Mouse (Mus musculus): ENCODE results near the gene Fbxo46.
A peak's percentile ranks its signal among the peaks of the same experiment; 100 is the strongest.

Fbxo46 gene

DNA sequence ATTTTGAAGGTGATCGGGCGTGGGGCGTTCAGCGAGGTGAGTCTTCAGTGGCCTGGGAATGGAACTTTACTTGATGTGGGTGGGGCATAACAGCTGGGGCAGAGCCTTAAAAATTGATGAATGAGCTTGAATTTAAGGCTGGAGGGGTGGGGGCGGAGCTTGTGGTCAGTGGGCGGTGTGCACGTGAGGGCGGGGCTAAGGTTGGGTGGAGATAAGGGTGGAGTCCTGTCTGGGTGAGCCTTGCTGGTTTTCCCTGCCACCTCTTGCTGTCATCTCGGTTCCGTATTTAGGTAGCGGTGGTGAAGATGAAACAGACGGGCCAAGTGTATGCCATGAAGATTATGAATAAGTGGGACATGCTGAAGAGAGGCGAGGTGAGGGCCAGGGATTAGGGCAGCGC is 33.6 kb upstream of the Fbxo46 start:
- TF ChIP-seq GATA4 (IDR thresholded peaks at IDR 0.05; ENCODE audit: insufficient replicate concordance, low read length): peak; percentile 14; the same call in 1 of the 2 replicates

- no peak for TF ChIP-seq GATA4 (IDR thresholded peaks at IDR 0.05; ENCODE audit: insufficient replicate concordance, low read length)
These were observed 32.9 kb upstream of the Fbxo46 start for GRCm38 (mm10) chr7:19086760-19087159.

DNA sequence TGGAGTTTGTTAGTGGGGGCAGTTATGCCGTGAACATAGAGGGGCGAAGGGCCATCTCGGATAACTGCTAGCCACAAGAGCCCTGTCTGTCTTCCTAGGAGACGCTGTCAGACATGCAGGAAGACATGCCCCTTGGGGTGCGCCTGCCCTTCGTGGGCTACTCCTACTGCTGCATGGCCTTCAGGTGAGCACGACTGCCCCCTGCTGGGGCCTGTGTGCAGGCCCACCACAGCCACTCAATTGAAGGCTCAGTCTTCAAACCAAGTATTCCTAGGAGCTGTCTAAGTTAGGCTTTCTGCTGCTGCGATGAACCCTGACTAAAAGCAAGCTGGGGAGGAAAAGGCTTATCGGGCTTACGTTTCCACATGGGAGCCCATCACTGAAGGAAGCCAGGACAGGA is 30.8 kb upstream of the Fbxo46 start:
- no peak for TF ChIP-seq GATA4 (IDR thresholded peaks at IDR 0.05; ENCODE audit: insufficient replicate concordance, low read length)

GRCm38 (mm10) chr7:19091913-19092312 is 27.7 kb upstream of the Fbxo46 start:
- TF ChIP-seq GATA4 (IDR thresholded peaks at IDR 0.05; ENCODE audit: insufficient replicate concordance, low read length): no peak

- TF ChIP-seq GATA4 (IDR thresholded peaks at IDR 0.05; ENCODE audit: insufficient replicate concordance, low read length): no peak
These were observed 27.1 kb upstream of the Fbxo46 start for GRCm38 (mm10) chr7:19092381-19093173.

- TF ChIP-seq GATA4 (IDR thresholded peaks at IDR 0.05; ENCODE audit: insufficient replicate concordance, low read length): no peak
These were observed 26.5 kb upstream of the Fbxo46 start for GRCm38 (mm10) chr7:19093174-19093521.

DNA sequence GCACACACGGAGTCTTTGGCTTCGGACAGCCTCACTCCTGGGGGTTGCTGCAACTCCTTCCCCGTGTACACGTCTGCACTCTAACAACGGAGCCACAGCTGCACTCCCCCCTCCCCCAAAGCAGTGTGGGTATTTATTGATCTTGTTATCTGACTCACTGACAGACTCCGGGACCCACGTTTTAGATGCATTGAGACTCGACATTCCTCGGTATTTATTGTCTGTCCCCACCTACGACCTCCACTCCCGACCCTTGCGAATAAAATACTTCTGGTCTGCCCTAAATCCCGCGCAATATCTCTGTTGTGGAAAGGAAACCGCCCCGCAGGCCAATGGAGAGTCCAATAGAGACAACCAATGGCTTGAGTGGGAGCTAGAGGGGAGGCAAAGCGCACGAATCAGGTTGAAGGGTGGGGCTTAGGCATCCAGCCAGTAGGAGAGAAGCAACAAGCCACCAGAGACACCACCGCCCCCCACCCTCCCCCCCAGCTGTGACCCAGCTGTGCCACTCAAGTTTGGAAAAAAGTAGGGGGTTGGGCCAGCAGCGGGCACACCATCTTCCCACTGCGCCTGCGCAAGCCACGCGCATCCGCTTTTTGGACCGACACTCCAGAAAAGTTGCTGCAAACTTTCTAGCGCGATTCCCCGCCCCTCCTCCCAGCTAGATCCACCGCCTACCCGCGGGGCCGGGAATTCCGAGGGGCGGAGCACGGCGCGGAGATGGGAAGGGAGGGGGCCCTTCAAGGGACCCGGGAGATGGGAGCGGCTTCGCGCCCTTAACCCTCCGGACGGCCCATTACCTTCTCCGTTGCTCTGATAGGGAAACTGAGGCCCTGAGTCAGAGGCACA is 25.9 kb upstream of the Fbxo46 start:
- no peak for TF ChIP-seq GATA4 (IDR thresholded peaks at IDR 0.05; ENCODE audit: insufficient replicate concordance, low read length)

GRCm38 (mm10) chr7:19094471-19094825 is 25.2 kb upstream of the Fbxo46 start, which contains the start of gene Six5:
Gene Six5, plus strand, starts transcription at chr7:19094594.
- no peak for TF ChIP-seq GATA4 (IDR thresholded peaks at IDR 0.05; ENCODE audit: insufficient replicate concordance, low read length)

- no peak for TF ChIP-seq GATA4 (IDR thresholded peaks at IDR 0.05; ENCODE audit: insufficient replicate concordance, low read length)
These were observed 24.6 kb upstream of the Fbxo46 start for GRCm38 (mm10) chr7:19094826-19095750.

GRCm38 (mm10) chr7:19095751-19096110 is 23.9 kb upstream of the Fbxo46 start:
- no peak for TF ChIP-seq GATA4 (IDR thresholded peaks at IDR 0.05; ENCODE audit: insufficient replicate concordance, low read length)

DNA sequence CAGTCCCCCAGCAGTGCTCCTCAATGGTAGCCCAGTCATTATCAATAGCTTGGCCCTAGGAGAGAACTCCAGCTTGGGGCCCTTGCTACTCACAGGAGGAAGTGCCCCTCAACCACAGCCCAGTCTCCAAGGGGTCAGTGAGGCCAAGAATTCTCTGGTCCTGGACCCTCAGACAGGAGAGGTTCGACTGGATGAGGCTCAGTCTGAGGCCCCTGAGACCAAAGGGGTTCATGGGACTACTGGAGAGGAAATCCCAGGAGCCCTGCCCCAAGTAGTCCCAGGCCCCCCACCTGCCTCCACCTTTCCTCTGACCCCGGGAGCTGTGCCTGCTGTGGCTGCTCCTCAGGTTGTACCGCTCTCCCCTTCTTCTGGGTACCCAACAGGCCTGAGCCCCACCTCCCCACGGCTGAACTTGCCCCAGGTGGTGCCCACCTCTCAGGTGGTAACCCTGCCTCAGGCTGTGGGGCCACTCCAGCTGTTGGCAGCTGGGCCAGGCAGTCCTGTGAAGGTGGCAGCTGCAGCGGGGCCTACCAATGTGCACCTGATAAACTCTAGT is 23.2 kb upstream of the Fbxo46 start:
- no peak for TF ChIP-seq GATA4 (IDR thresholded peaks at IDR 0.05; ENCODE audit: insufficient replicate concordance, low read length)

DNA sequence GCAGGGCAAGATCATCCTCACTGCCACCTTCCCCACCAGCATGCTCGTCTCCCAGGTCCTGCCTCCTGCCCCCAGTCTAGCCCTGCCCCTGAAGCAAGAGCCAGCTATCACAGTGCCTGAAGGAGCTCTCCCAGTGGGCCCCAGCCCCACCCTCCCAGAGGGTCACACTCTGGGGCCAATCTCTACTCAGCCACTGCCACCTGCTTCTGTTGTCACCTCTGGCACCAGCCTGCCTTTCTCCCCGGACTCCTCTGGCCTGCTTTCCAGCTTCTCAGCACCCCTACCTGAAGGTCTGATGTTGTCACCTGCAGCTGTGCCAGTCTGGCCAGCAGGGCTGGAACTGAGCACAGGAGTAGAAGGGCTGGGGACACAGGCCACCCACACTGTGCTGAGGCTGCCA is 22.4 kb upstream of the Fbxo46 start:
- no peak for TF ChIP-seq GATA4 (IDR thresholded peaks at IDR 0.05; ENCODE audit: insufficient replicate concordance, low read length)

- no peak for TF ChIP-seq GATA4 (IDR thresholded peaks at IDR 0.05; ENCODE audit: insufficient replicate concordance, low read length)
These were observed 21.8 kb upstream of the Fbxo46 start for GRCm38 (mm10) chr7:19097863-19098262.

DNA sequence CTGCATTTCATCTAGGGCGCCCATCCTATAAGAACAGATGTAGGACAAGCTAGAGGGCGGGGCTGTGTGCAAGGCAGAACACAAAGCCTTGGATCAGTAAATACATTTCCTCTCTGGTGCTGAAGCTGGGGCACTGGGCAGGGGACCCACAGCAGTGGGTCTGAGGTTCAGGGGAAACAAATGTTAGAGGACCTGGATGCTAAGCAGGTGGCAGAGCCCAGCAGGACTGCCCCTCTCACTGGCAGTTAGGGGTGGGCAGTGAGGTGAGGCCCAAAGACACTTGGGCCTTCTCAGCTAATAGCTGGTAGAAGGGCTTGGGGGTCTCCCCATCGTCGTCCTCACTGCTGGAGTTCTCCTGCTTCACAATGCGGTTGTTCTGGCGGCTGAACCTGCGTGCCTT is 20.8 kb upstream of the Fbxo46 start:
- no peak for TF ChIP-seq GATA4 (IDR thresholded peaks at IDR 0.05; ENCODE audit: insufficient replicate concordance, low read length)

GRCm38 (mm10) chr7:19100290-19100689 is 19.4 kb upstream of the Fbxo46 start:
- TF ChIP-seq GATA4 (IDR thresholded peaks at IDR 0.05; ENCODE audit: insufficient replicate concordance, low read length): no peak

Measured in liver, adult (tissue).